Mouse (Mus musculus): ENCODE measurements around the gene Bptf. TPM values are rescaled to one million over a fixed set of nuclear protein-coding genes. Genes with fewer than 3 reads are reported as not detected.
A peak's percentile ranks its signal among the peaks of the same experiment; 100 is the strongest.
"Not testable (repeated sequence)": the region's sequence is repeated elsewhere in the genome, so short reads cannot be mapped to it uniquely, and the experiment has no call there.

Bptf gene
- polyA plus RNA-seq, 1 experiment from 2014 or later = 34.9 TPM

DNA sequence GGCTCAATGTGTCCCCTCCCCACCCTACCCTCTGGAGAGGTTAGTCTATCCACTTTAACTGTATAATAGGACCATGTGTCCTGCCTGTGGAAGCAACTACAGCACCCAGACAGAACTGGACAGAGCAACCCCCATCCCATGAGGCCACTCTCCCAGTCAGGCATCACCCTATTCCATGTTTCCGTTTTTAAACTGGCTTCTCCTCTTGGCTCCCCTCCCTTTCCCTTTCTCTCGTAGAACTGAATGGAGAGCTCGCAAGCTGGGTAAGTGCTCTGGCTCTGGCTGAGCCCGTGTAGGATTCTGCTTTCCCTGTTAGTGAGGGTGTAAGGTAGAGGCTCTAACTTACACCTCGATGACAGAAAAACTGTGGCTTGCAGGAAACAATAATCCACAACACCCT, 48.4 kb downstream of the Bptf start:
- no peak overlapping the region for H3K27ac ChIP-seq (replicated peaks)
- no peak for DNase-seq (ENCODE audit: low spot score)
- peaks cover 96% of the 10 kb centered on the region for H3K36me3 ChIP-seq (replicated peaks)
- no peaks in the 10 kb centered on the region for H3K4me1 ChIP-seq
- WGBS = 89% methylated on average over 5 of the region's 5 CpGs
- no peak overlapping the region for H3K4me3 ChIP-seq
- H3K27me3 ChIP-seq (replicated peaks; ENCODE audit: low read depth, poor library complexity, severe bottlenecking) = no peaks in the 10 kb centered on the region
- H3K9me3 ChIP-seq = no peaks in the 10 kb centered on the region

DNA sequence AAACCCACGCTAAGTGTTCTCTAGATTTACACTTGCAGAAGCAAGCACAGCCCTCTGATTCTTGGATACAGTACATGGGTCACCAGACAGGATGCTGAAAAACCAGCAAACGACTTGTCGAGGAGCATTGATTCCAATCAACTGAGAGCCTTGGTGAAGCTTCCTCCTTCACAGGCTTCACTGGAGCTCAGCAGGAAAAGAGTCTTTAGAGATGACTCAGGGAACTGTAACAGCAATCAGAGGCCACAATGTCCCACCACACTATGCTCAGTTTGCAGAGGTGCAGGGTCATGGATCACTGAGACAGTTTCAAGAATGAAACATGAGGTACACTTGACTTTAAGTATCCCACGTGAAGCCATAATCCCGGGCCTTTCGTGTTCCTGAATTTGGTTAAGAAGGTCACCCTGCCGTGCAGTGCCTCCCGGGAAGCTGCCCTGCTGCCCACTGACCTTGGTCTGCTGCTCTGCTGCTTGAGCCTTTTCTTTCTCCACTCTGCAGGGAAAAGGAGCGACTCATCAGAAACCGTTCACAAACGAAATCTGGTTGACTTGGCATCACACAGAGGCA, 66.6 kb downstream of the Bptf start:
- Histone ChIP-seq H3K9me3 (no peaks in the 10 kb centered on the region), H3K27ac (replicated peaks) (no peak overlapping the region), H3K36me3 (replicated peaks) (peaks cover 96% of the 10 kb centered on the region), H3K4me1 (no peaks in the 10 kb centered on the region), H3K4me3 (no peak overlapping the region), H3K27me3 (replicated peaks; ENCODE audit: low read depth, poor library complexity, severe bottlenecking) (no peaks in the 10 kb centered on the region)
- WGBS = 91% methylated on average over 11 of the region's 11 CpGs
- DNase-seq (ENCODE audit: low spot score) = no peak

DNA sequence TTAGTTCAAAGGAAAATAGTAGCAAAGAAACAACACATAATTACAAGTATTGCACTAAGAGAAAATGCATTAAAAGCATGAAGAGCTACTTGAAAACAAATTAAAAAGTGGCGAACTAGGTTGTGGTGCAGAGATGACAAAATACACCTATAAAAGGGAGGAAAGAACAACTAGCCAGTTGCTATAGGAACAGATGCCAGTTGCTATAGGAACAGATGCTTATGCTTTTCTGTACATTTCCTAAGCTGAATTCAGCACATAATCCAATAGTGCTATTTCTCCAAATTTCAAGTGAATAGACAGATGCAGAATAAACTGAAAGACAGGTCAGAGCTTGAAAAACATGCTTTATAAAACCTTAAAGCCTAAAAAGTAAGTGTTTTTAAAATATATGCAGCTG, 67.3 kb downstream of the Bptf start:
- DNase-seq (ENCODE audit: low spot score) = no peak
- H3K36me3 ChIP-seq (replicated peaks) = peaks cover 96% of the 10 kb centered on the region

GRCm38 (mm10) chr11:107063067-107063466, 68.9 kb downstream of the Bptf start:
- no peaks in the 10 kb centered on the region for H3K4me1 ChIP-seq
- no peaks in the 10 kb centered on the region for H3K9me3 ChIP-seq
- DNase-seq (ENCODE audit: low spot score) = no peak
- H3K27me3 ChIP-seq (replicated peaks; ENCODE audit: low read depth, poor library complexity, severe bottlenecking) = no peaks in the 10 kb centered on the region
- H3K36me3 ChIP-seq (replicated peaks) = peaks cover 98% of the 10 kb centered on the region
- no peak overlapping the region for H3K27ac ChIP-seq (replicated peaks)
- no peak overlapping the region for H3K4me3 ChIP-seq
- WGBS = 96% methylated on average over 3 of the region's 3 CpGs

More for the DNA sequence above, 67.3 kb downstream of the Bptf start:
- H3K9me3 ChIP-seq = no peaks in the 10 kb centered on the region
- H3K27ac ChIP-seq (replicated peaks) = no peak overlapping the region
- WGBS = 93% methylated on average over 1 of the region's 1 CpGs
- H3K4me1 ChIP-seq = no peaks in the 10 kb centered on the region
- H3K27me3 ChIP-seq (replicated peaks; ENCODE audit: low read depth, poor library complexity, severe bottlenecking) = no peaks in the 10 kb centered on the region
- H3K4me3 ChIP-seq = no peak overlapping the region

DNA sequence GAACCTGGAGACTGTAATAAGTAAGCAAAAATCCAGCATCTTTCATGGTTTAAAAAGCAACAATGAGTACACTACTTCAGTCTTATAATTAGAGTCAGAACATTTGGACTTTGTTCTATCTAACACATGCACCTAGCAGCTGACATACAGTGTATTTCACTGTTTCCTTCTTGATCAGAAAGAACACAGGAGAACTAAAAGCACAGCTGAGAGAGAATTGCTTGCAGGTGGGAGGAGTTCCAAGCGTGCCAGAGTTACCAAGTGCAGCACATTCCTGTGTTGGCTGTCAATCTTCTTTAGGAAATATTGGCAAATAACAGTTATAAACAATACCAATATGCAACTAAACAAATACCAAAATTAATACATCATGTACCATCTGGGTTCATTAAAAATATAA, 71.0 kb downstream of the Bptf start:
- no peaks in the 10 kb centered on the region for H3K9me3 ChIP-seq
- H3K27me3 ChIP-seq (replicated peaks; ENCODE audit: low read depth, poor library complexity, severe bottlenecking) = no peaks in the 10 kb centered on the region
- DNase-seq (ENCODE audit: low spot score) = no peak
- peaks cover 98% of the 10 kb centered on the region for H3K36me3 ChIP-seq (replicated peaks)
- H3K4me1 ChIP-seq = no peaks in the 10 kb centered on the region
- WGBS = 82% methylated on average over 1 of the region's 1 CpGs
- H3K27ac ChIP-seq (replicated peaks) = no peak overlapping the region
- H3K4me3 ChIP-seq = no peak overlapping the region

- not testable (repeated sequence) for H3K27me3 ChIP-seq (replicated peaks; ENCODE audit: low read depth, poor library complexity, severe bottlenecking); H3K4me3 ChIP-seq; H3K27ac ChIP-seq (replicated peaks); DNase-seq (ENCODE audit: low spot score); H3K9me3 ChIP-seq; H3K4me1 ChIP-seq
- WGBS = 98% methylated on average over 3 of the region's 3 CpGs
- peaks cover 98% of the 10 kb centered on the region for H3K36me3 ChIP-seq (replicated peaks)
Measured at GRCm38 (mm10) chr11:107059634-107060033, 72.3 kb downstream of the Bptf start.

- no peak for DNase-seq (ENCODE audit: low spot score)
- H3K27me3 ChIP-seq (replicated peaks; ENCODE audit: low read depth, poor library complexity, severe bottlenecking) = no peaks in the 10 kb centered on the region
- H3K9me3 ChIP-seq = no peaks in the 10 kb centered on the region
- no peak overlapping the region for H3K4me3 ChIP-seq
- WGBS = 92% methylated on average over 6 of the region's 6 CpGs
- no peak overlapping the region for H3K27ac ChIP-seq (replicated peaks)
- H3K4me1 ChIP-seq = no peaks in the 10 kb centered on the region
- H3K36me3 ChIP-seq (replicated peaks) = peaks cover 99% of the 10 kb centered on the region
Measured at GRCm38 (mm10) chr11:107057391-107057790, 74.5 kb downstream of the Bptf start.

DNA sequence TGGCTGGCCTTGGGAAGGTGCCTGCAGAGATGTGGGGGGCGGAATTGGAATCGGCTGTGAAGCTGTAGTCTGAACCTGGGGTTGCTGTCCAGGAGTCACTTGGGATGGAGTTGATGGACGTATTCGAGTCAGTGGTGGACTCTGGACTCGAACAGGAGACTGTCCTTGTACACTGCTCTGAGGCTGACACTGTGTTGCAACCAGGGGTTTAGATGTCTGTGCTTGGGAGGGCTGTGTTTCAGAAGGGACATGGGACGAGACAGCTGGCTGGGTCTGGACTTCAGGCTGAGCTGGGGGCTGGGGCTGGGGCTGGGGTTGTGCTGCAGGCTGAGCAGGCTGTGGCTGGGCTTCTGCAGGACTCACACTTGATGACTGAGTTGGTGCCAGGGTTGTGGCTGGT, 77.1 kb downstream of the Bptf start:
- no peaks in the 10 kb centered on the region for H3K27me3 ChIP-seq (replicated peaks; ENCODE audit: low read depth, poor library complexity, severe bottlenecking)
- H3K4me3 ChIP-seq = no peak overlapping the region
- peaks cover 89% of the 10 kb centered on the region for H3K36me3 ChIP-seq (replicated peaks)
- no peaks in the 10 kb centered on the region for H3K9me3 ChIP-seq
- 92% methylated on average over 6 of the region's 6 CpGs for WGBS
- DNase-seq (ENCODE audit: low spot score) = no peak
- H3K27ac ChIP-seq (replicated peaks) = no peak overlapping the region
- no peaks in the 10 kb centered on the region for H3K4me1 ChIP-seq

DNA sequence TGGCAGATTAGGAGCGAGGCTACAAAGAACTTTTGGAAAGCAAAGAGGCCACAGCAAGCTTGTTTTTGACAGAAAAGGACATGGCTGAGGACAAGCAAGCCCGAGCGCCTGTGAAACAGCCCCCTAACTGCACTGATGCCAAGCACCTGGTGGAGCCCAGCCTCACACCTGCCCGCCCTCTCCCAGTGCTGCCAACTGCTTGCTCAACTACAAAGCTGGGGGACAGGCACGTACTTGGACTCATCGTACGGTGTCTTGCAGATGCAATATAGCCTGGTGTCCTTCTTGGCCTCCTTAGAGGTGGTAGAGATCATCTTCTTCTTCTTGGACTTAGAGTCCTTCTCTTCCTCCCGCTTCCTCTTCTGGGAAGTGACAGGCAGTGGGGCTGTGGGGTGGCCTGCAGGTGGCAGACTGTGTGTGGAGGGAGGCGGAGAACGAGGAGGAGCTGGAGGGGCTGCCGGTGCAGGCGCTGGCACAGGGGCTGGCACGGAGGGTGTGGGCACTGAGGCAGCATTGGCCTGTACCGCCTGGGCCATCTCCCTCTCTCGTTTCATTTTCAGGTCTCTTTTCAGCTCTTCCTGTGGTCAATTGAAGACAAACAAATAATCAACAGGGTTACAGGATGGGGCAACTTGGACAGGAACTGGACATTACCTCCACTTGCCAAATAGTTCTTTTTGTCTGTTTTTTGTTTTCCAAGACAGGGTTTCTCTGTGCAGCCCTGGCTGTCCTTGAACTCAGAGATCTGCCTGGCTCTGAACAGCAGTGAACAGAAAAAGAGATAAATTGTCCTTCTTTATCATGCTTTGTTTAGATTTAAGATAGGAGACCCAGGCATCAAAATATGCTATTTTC, 84.9 kb downstream of the Bptf start:
- H3K36me3 ChIP-seq (replicated peaks) = peaks cover 72% of the 10 kb centered on the region
- 90% methylated on average over 15 of the region's 15 CpGs for WGBS

GRCm38 (mm10) chr11:107045546-107045945, 86.4 kb downstream of the Bptf start:
- Histone ChIP-seq H3K4me3 (no peak overlapping the region), H3K27me3 (replicated peaks; ENCODE audit: low read depth, poor library complexity, severe bottlenecking) (no peaks in the 10 kb centered on the region), H3K36me3 (replicated peaks) (peaks cover 75% of the 10 kb centered on the region), H3K9me3 (no peaks in the 10 kb centered on the region), H3K4me1 (no peaks in the 10 kb centered on the region), H3K27ac (replicated peaks) (no peak overlapping the region)
- WGBS = 94% methylated on average over 4 of the region's 4 CpGs
- DNase-seq (ENCODE audit: low spot score) = no peak

More for the DNA sequence above, 84.9 kb downstream of the Bptf start:
- H3K4me1 ChIP-seq = no peaks in the 10 kb centered on the region
- no peak for DNase-seq (ENCODE audit: low spot score)
- no peaks in the 10 kb centered on the region for H3K9me3 ChIP-seq
- no peaks in the 10 kb centered on the region for H3K27me3 ChIP-seq (replicated peaks; ENCODE audit: low read depth, poor library complexity, severe bottlenecking)
- H3K27ac ChIP-seq (replicated peaks) = no peak overlapping the region
- H3K4me3 ChIP-seq = no peak overlapping the region

DNA sequence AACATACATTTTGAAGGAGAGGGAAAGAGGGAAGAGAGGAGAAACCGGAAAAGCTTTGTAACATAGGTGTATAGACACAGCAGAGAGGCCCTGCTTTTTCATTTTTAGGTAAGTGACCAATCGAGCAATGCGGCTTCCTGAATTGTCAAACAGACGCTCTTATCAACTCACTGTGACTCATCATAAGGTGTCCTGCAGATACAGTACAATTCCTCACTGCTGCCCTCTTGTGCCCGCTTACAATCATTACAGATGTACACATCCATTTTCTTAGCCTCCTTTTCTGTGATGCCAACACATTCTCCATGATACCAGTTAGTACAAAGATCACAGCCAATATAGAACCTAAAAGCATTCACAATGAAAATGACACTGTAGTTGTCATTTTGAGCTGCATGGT, 87.6 kb downstream of the Bptf start:
- DNase-seq (ENCODE audit: low spot score) = peak; percentile 56
- 65% methylated on average over 5 of the region's 5 CpGs for WGBS
- H3K36me3 ChIP-seq (replicated peaks) = peaks cover 88% of the 10 kb centered on the region
- no peaks in the 10 kb centered on the region for H3K27me3 ChIP-seq (replicated peaks; ENCODE audit: low read depth, poor library complexity, severe bottlenecking)
- no peaks in the 10 kb centered on the region for H3K4me1 ChIP-seq
- H3K4me3 ChIP-seq = no peak overlapping the region
- H3K9me3 ChIP-seq = no peaks in the 10 kb centered on the region
- no peak overlapping the region for H3K27ac ChIP-seq (replicated peaks)

- H3K9me3 ChIP-seq = no peaks in the 10 kb centered on the region
- H3K4me1 ChIP-seq = no peaks in the 10 kb centered on the region
- H3K36me3 ChIP-seq (replicated peaks) = peaks cover 97% of the 10 kb centered on the region
- DNase-seq (ENCODE audit: low spot score) = no peak
- no peaks in the 10 kb centered on the region for H3K27me3 ChIP-seq (replicated peaks; ENCODE audit: low read depth, poor library complexity, severe bottlenecking)
- no peak overlapping the region for H3K27ac ChIP-seq (replicated peaks)
- H3K4me3 ChIP-seq = no peak overlapping the region
- WGBS = 93% methylated on average over 11 of the region's 11 CpGs
Measured at GRCm38 (mm10) chr11:107043361-107043760, 88.6 kb downstream of the Bptf start.

- no peak for DNase-seq (ENCODE audit: low spot score)
- H3K27ac ChIP-seq (replicated peaks) = no peak overlapping the region
- H3K4me1 ChIP-seq = no peaks in the 10 kb centered on the region
- WGBS = 97% methylated on average over 3 of the region's 3 CpGs
- H3K9me3 ChIP-seq = no peaks in the 10 kb centered on the region
- H3K36me3 ChIP-seq (replicated peaks) = peaks cover 99% of the 10 kb centered on the region
- no peak overlapping the region for H3K4me3 ChIP-seq
- H3K27me3 ChIP-seq (replicated peaks; ENCODE audit: low read depth, poor library complexity, severe bottlenecking) = no peaks in the 10 kb centered on the region
Measured at GRCm38 (mm10) chr11:107041396-107041795, 90.5 kb downstream of the Bptf start.

Data from embryonic facial prominence, embryonic 10.5 days (tissue).